Mouse (Mus musculus): Measurements from ENCODE around the gene Akt1s1.

Akt1s1 gene

GRCm38 (mm10) chr7:44848561-44849415 lies at the start of gene Akt1s1, which contains the start of gene Tbc1d17:
Gene Akt1s1 (plus strand): TSS chr7:44848991.
Gene Tbc1d17 (minus strand): TSS chr7:44849079.
- DNase-seq (ENCODE audit: low read depth, low spot score): peak; percentile 100

- DNase-seq (ENCODE audit: low read depth, low spot score): no peak
Measured at GRCm38 (mm10) chr7:44808927-44809326, 39.9 kb upstream of the Akt1s1 start.

- DNase-seq (ENCODE audit: low read depth, low spot score): no peak
Measured at GRCm38 (mm10) chr7:44809466-44809865, 39.3 kb upstream of the Akt1s1 start.

- DNase-seq (ENCODE audit: low read depth, low spot score): no peak
Measured at GRCm38 (mm10) chr7:44810365-44810764, 38.4 kb upstream of the Akt1s1 start.

GRCm38 (mm10) chr7:44810819-44811557 lies 37.8 kb upstream of the Akt1s1 start:
- DNase-seq (ENCODE audit: low read depth, low spot score): no peak

- DNase-seq (ENCODE audit: low read depth, low spot score): no peak
Measured at GRCm38 (mm10) chr7:44812651-44813325, 36.0 kb upstream of the Akt1s1 start.

- DNase-seq (ENCODE audit: low read depth, low spot score): no peak
Measured at GRCm38 (mm10) chr7:44813985-44814384, 34.8 kb upstream of the Akt1s1 start.

- DNase-seq (ENCODE audit: low read depth, low spot score): no peak
Measured at GRCm38 (mm10) chr7:44814423-44814822, 34.4 kb upstream of the Akt1s1 start.

- peak; percentile 35 for DNase-seq (ENCODE audit: low read depth, low spot score)
Measured at GRCm38 (mm10) chr7:44814952-44815553, 33.7 kb upstream of the Akt1s1 start.

GRCm38 (mm10) chr7:44815721-44816469 lies 32.9 kb upstream of the Akt1s1 start, which contains the start of the genes Nup62 and Il4i1:
Gene Nup62 (plus strand): TSS chr7:44816088.
Gene Il4i1 (plus strand): TSS chr7:44816387.
- DNase-seq (ENCODE audit: low read depth, low spot score): peak; percentile 99

GRCm38 (mm10) chr7:44816470-44817021 lies 32.2 kb upstream of the Akt1s1 start, which contains the start of gene Atf5:
Gene Atf5 (minus strand): TSS chr7:44816658.
- no peak for DNase-seq (ENCODE audit: low read depth, low spot score)

GRCm38 (mm10) chr7:44817441-44817840 lies 31.4 kb upstream of the Akt1s1 start:
- no peak for DNase-seq (ENCODE audit: low read depth, low spot score)

- DNase-seq (ENCODE audit: low read depth, low spot score): no peak
Measured at GRCm38 (mm10) chr7:44818164-44818563, 30.6 kb upstream of the Akt1s1 start.

- DNase-seq (ENCODE audit: low read depth, low spot score): no peak
Measured at GRCm38 (mm10) chr7:44818751-44819235, 30.0 kb upstream of the Akt1s1 start.

GRCm38 (mm10) chr7:44819391-44819790 lies 29.4 kb upstream of the Akt1s1 start:
- no peak for DNase-seq (ENCODE audit: low read depth, low spot score)

- DNase-seq (ENCODE audit: low read depth, low spot score): no peak
Measured at GRCm38 (mm10) chr7:44819863-44820262, 28.9 kb upstream of the Akt1s1 start.

GRCm38 (mm10) chr7:44820525-44820924 lies 28.3 kb upstream of the Akt1s1 start:
- DNase-seq (ENCODE audit: low read depth, low spot score): no peak

GRCm38 (mm10) chr7:44821666-44822448 lies 26.9 kb upstream of the Akt1s1 start:
- peak; percentile 33 for DNase-seq (ENCODE audit: low read depth, low spot score)

- peak; percentile 56 for DNase-seq (ENCODE audit: low read depth, low spot score)
Measured at GRCm38 (mm10) chr7:44823409-44823808, 25.4 kb upstream of the Akt1s1 start.
